Mouse (Mus musculus) embryonic facial prominence, embryonic 15.5 days (tissue): ENCODE data around the gene Fam53b. TPM values are rescaled to one million over a fixed set of nuclear protein-coding genes. Genes with fewer than 3 reads are reported as not detected.

Experiments used
- ATAC-seq: fragments of 200-750 bp; cut with Nextera tagmentation; 2 replicates; pipeline ENCODE4 v1.8.0; 2017; ENCODE audit warnings: low read depth, moderate TSS enrichment; ENCODE audit not compliant: insufficient number of reproducible peaks, low FRiP score, low TSS enrichment
- H3K27ac ChIP-seq: fragments of 300-500 bp; sonication (generic); replicated peaks from 2 replicates; pipeline ENCODE4 v1.5.1; 2015; ENCODE audit warnings: mild to moderate bottlenecking, inconsistent platforms
- H3K27me3 ChIP-seq: fragments of 300-500 bp; sonication (generic); 2 replicates; pipeline ENCODE4 v1.6.1; 2015; ENCODE audit warnings: inconsistent platforms
- H3K36me3 ChIP-seq: fragments of 300-500 bp; sonication (generic); 2 replicates; pipeline ENCODE4 v1.6.1; 2015; ENCODE audit warnings: mild to moderate bottlenecking, inconsistent platforms
- H3K4me1 ChIP-seq: fragments of 300-500 bp; sonication (generic); 2 replicates; pipeline ENCODE4 v1.6.1; 2015; ENCODE audit warnings: inconsistent platforms
- H3K4me2 ChIP-seq: fragments of 300-500 bp; sonication (generic); replicated peaks from 2 replicates; pipeline ENCODE4 v1.6.1; 2015; ENCODE audit warnings: mild to moderate bottlenecking, inconsistent platforms
- H3K4me3 ChIP-seq: fragments of 300-500 bp; sonication (generic); replicated peaks from 2 replicates; pipeline ENCODE4 v1.5.1; 2015; ENCODE audit warnings: mild to moderate bottlenecking, inconsistent platforms
- H3K9ac ChIP-seq: fragments of 300-500 bp; sonication (generic); 2 replicates; pipeline ENCODE4 v1.6.1; 2015; ENCODE audit warnings: inconsistent platforms
- H3K9me3 ChIP-seq: fragments of 300-500 bp; sonication (generic); replicated peaks from 2 replicates; pipeline ENCODE4 v1.6.1; 2016; ENCODE audit warnings: inconsistent platforms
- WGBS: fragments of 180-500 bp; shearing (Covaris S2); methylation state at CpG from one replicate; pipeline ENCODE4 v1.1.7; 2015; 5-methylcytosine and 5-hydroxymethylcytosine counted together
- polyA plus RNA-seq: library from polyadenylated mRNA; unstranded; fragments of >200 nt; fragmentation: Nextera tagmentation; extraction: Ambion mirVana; gene quantifications from 2 replicates; pipeline ENCODE4 v1.2.1, GENCODE M21; 2015

The Fam53b gene
- polyA plus RNA-seq, 1 experiment from 2014 or later = 22.5 TPM

DNA sequence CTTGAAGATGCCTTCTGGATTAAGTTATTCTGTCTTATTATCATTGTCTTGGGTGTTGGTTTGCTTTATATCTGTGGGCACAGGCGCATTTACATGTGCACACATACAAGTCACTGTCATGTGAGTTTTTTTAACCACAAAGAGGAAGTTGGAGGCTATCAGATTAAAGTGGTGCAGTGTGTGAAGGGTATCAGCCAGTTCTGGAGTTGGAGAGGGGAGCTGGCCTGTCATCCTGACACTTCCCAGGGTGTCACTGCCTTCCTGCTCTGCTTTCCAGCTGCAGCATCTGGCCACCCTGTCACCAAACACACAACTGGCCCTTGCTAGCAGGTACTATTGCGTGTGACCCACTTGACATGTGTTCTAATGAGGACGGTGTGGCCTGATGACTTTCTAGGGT, 127.2 kb downstream of the Fam53b start:
- Histone ChIP-seq H3K27me3 (no peaks in the 10 kb centered on the region), H3K4me2 (no peak overlapping the region), H3K27ac (no peak overlapping the region), H3K4me3 (no peak overlapping the region), H3K9me3 (no peaks in the 10 kb centered on the region), H3K9ac (no peak overlapping the region), H3K4me1 (peaks cover 13% of the 10 kb centered on the region), H3K36me3 (no peaks in the 10 kb centered on the region)
- no peak for ATAC-seq
- WGBS = 89% methylated on average over 3 of the region's 3 CpGs

DNA sequence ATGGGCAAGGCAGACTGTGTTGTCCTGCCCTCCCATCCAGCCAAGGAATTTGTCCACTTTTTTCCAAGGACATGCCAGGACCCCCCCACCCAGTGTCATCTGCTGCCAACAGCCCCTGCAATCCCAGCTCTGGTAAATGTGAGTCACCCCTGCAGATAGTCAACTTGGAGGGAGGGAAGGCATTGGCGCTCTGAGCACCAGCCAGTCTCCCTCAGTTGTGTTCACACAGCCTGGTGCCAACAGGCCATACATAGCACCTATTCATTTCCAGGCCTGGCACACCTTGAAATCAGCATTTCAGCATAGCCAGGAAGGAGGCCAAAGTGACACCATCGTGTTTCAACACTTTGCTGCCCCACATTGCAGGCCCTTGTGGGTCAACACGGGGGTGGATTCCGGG, 129.8 kb downstream of the Fam53b start:
- Histone ChIP-seq H3K9ac (no peak overlapping the region), H3K27me3 (no peaks in the 10 kb centered on the region), H3K36me3 (no peaks in the 10 kb centered on the region), H3K4me3 (no peak overlapping the region), H3K4me2 (no peak overlapping the region), H3K4me1 (peaks cover 13% of the 10 kb centered on the region), H3K27ac (no peak overlapping the region), H3K9me3 (no peaks in the 10 kb centered on the region)
- no peak for ATAC-seq
- WGBS = 84% methylated on average over 4 of the region's 4 CpGs

DNA sequence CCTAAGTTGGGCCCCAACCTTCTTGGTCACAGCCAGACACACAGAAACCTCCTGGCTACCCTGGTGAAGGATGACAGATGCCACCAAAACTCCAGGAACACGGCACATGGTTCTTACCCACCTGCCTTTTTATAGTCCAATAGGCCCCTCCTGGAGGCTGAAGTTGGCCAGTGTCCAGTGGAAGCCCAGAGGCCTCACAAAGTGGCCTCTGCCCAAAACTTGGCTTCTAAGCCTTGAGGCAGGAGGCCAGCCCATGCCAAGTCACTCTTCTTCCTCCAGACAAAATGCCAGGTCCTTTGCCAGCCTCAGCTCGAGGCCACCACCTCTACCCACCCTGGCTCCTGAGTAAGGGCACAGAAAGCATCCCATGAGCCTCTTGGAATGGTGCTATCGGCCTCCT, 130.8 kb downstream of the Fam53b start:
- no peaks in the 10 kb centered on the region for H3K9me3 ChIP-seq
- H3K4me1 ChIP-seq = peaks cover 4% of the 10 kb centered on the region; the same call in 1 of the 2 replicates
- H3K36me3 ChIP-seq = no peaks in the 10 kb centered on the region
- H3K4me3 ChIP-seq = no peak overlapping the region
- no peaks in the 10 kb centered on the region for H3K27me3 ChIP-seq
- no peak overlapping the region for H3K4me2 ChIP-seq
- WGBS = 80% methylated on average over 3 of the region's 3 CpGs
- no peak overlapping the region for H3K9ac ChIP-seq
- H3K27ac ChIP-seq = no peak overlapping the region
- ATAC-seq = no peak

DNA sequence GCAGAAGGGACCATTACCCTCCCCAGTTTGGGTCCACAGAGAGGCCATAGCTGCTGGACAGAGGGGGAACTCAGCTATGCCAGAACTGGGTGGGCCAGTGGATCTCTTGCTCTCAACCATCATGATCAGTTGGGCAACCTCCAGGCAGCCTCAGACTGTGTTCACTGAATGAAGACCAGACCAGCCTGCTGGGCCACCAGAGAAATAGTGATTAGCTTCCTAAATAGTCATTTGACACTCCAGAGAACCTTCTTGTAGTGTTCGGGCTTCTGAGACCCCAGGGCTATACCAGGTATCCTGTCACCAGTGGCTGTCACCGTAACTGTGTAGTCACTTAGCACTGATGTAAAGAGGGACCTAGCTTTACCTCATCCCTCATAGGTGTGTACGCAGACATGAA, 131.3 kb downstream of the Fam53b start:
- WGBS = 75% methylated on average over 3 of the region's 3 CpGs
- no peak overlapping the region for H3K9ac ChIP-seq
- H3K4me1 ChIP-seq = peaks cover under 1% of the 10 kb centered on the region; the same call in 1 of the 2 replicates
- H3K4me2 ChIP-seq = no peak overlapping the region
- H3K9me3 ChIP-seq = no peaks in the 10 kb centered on the region
- no peaks in the 10 kb centered on the region for H3K36me3 ChIP-seq
- no peak for ATAC-seq
- H3K4me3 ChIP-seq = no peak overlapping the region
- H3K27me3 ChIP-seq = no peaks in the 10 kb centered on the region
- no peak overlapping the region for H3K27ac ChIP-seq

DNA sequence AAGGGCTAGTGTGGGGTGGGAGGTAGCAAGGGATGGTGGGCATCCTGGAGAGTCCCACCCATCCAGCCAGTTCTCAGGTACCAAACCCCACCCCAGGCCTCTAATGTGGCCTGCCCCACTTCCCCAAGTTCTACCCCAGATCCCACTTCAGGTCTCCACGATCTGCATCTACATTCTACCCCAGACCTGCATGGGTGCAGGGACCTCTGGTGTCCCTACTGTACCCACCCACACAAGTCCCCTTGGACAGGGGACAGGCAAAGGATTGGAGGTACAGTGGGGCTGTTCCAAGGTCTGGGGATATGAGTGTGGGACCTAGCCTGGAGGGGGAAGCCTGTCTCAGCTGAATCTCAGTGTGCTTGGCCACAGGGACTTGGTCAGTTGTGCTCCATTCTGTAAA, 131.9 kb downstream of the Fam53b start:
- WGBS = 82% methylated on average over 1 of the region's 1 CpGs
- no peaks in the 10 kb centered on the region for H3K9me3 ChIP-seq
- no peak overlapping the region for H3K4me3 ChIP-seq
- H3K4me2 ChIP-seq = no peak overlapping the region
- H3K4me1 ChIP-seq = no peaks in the 10 kb centered on the region
- H3K36me3 ChIP-seq = no peaks in the 10 kb centered on the region
- no peak for ATAC-seq
- H3K27me3 ChIP-seq = no peaks in the 10 kb centered on the region
- no peak overlapping the region for H3K27ac ChIP-seq
- no peak overlapping the region for H3K9ac ChIP-seq

DNA sequence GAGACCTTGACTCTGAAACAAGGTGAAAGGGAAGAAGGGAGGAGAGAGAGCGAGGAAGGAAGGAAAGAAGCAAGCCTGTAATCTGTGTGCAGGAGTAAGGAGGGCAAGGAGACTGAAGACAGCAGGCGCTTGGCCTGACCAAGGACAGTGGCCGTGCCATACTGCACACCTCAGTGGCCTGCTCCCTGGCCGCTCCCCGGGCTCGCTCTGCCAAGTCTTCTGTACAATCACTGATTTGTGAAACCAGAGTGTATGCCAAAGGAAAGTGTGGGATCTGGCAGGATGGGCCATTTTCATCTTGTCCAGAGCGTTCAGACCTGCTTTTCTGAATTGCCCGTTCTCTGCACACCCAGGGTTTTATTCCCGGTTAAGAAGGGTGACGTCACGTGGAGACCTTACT, 132.4 kb downstream of the Fam53b start:
- ATAC-seq = no peak

DNA sequence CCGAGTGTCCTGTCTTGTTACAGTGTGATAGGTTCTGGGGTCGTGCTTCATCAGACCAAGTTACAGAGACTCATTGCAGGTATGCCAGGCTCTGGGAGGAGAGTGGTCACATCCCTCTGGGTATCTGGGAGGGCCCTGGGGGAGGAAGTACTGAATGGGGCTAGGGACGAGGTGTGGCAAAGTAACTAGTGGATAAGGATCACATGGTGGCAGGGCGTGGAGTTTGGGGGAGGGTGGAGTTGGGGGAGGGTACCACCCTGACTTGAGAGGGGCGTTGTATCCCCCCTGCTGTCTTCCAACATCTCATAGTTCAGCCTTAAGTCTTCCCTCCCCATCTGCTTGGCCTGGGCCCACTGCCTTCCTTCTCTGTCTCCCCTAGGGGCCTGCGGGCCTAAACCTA, 134.1 kb downstream of the Fam53b start:
- Histone ChIP-seq H3K9me3 (no peaks in the 10 kb centered on the region), H3K4me2 (no peak overlapping the region), H3K36me3 (no peaks in the 10 kb centered on the region), H3K4me1 (peaks cover 2% of the 10 kb centered on the region; the same call in 1 of the 2 replicates), H3K27me3 (no peaks in the 10 kb centered on the region), H3K9ac (no peak overlapping the region), H3K4me3 (no peak overlapping the region), H3K27ac (no peak overlapping the region)
- no peak for ATAC-seq
- WGBS = 75% methylated on average over 6 of the region's 6 CpGs

More for the DNA sequence above, 132.4 kb downstream of the Fam53b start:
- no peak overlapping the region for H3K4me3 ChIP-seq
- no peaks in the 10 kb centered on the region for H3K27me3 ChIP-seq
- H3K27ac ChIP-seq = no peak overlapping the region
- no peaks in the 10 kb centered on the region for H3K36me3 ChIP-seq
- no peak overlapping the region for H3K9ac ChIP-seq
- H3K9me3 ChIP-seq = no peaks in the 10 kb centered on the region
- H3K4me2 ChIP-seq = no peak overlapping the region
- no peaks in the 10 kb centered on the region for H3K4me1 ChIP-seq
- 86% methylated on average over 11 of the region's 11 CpGs for WGBS

DNA sequence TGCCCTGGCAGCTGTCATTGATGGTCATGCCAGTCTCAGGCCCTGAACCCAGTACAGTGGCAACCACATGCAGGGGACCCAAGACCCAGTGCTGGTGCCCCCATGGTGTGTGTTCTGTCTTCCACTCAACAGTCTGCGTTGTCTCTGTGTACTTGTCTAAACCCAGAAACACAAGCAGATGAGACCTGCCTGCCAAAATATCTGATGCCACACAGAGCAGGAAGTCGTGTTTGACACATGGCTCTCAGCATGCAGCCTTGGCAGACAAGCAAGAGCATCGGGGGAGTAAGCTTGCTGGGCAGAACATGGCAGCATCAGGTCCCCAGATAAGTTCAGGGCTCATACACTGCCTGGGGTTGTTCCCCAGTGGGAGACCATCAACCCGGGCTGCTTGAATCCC, 134.6 kb downstream of the Fam53b start:
- Histone ChIP-seq H3K4me1 (peaks cover 6% of the 10 kb centered on the region), H3K4me2 (no peak overlapping the region), H3K4me3 (no peak overlapping the region), H3K27ac (no peak overlapping the region), H3K27me3 (no peaks in the 10 kb centered on the region), H3K36me3 (no peaks in the 10 kb centered on the region), H3K9ac (no peak overlapping the region), H3K9me3 (no peaks in the 10 kb centered on the region)
- 50% methylated on average over 4 of the region's 4 CpGs for WGBS
- ATAC-seq = no peak

DNA sequence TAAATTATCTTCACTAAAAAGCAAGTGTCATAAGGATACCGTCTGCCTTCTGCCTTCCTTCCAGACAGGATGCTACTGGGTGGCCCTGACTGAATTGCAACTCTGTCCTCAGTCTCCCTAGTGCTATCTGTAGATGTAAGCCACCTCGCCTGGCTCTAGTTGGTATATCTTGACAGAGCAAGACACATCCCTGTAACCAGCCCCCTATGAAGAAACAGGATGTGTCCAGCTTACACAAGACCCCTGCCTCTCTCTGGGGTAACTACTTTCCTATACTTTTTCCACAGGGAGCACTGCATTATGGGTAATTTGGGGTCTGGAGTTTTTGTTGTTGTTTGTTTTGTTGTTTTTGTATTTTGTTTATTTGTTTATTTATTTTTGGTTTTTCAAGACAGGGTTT, 137.8 kb downstream of the Fam53b start:
- Histone ChIP-seq H3K9ac (no peak overlapping the region), H3K4me1 (peaks cover 17% of the 10 kb centered on the region), H3K4me3 (no peak overlapping the region), H3K4me2 (no peak overlapping the region), H3K27me3 (no peaks in the 10 kb centered on the region), H3K9me3 (no peaks in the 10 kb centered on the region), H3K36me3 (no peaks in the 10 kb centered on the region), H3K27ac (no peak overlapping the region)
- no peak for ATAC-seq
- 82% methylated on average over 2 of the region's 2 CpGs for WGBS

DNA sequence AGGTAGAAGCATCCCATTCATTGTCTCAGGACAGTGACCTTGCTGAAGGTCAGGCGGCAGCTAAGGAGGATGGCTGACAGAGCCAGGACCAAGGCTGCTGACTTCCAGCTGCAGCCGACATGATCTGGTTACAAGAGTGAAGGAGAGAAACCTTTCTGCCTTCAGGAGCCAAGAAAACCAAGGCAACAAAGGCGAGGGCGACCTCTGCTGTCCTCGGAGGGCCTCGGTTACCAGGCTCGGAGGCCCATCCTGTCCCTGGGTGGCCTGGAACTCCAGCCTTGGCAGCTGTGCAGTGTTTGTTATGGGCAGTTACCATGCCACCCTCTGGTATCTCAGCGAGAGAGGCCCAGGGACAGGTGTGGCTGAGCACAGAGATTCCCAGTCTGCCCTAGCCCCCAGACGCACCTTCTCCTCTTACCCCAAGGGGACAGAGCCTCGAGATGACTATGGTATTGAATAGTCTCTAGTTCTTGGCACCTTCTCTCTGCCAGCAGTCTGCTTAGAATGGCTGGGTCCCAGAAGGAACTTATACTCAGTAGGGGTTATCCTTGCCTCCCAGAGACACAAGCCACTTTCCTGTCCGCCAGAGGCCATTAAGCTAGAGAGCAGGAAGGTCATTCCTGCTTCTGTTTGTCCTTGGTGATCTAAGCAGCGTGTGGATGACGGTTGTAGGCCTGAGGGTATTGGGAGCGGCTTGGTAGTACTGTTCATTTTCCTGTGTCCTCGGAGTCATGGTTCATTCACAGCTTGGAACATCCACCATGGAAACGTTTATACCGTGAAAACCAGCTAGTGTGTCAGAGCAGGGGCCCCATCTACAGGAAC, 139.5 kb downstream of the Fam53b start:
- Histone ChIP-seq H3K9me3 (no peaks in the 10 kb centered on the region), H3K4me2 (no peak overlapping the region), H3K4me1 (peaks cover 17% of the 10 kb centered on the region), H3K27me3 (no peaks in the 10 kb centered on the region), H3K4me3 (no peak overlapping the region), H3K9ac (no peak overlapping the region), H3K27ac (peak overlapping the region; percentile 7; the same call in 1 of the 2 replicates), H3K36me3 (no peaks in the 10 kb centered on the region)
- ATAC-seq = peak; percentile 74
- WGBS = 39% methylated on average over 17 of the region's 17 CpGs

DNA sequence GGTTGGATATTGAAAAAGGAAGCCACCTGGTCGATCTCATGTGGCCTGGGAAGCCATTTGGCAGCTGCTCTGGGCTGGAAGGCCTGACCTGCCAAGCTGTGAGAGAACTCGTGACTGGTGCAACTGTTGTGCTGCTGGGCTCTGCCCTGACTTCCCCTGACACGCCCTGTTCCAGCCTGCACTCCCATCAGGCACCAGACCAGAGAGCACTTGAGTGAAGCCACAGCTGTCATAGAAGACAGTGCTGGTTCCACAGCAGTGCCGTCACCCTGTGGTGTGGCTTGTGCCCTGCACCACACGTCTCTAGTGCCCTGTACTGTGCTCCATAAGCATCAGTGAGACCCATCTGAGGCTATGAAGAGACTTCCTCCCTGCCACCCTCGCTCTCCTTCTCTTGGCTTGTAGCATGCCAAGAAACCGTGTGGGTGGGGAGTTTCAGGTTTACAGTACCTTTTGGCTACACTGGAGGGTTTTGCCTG, 141.2 kb downstream of the Fam53b start:
- no peaks in the 10 kb centered on the region for H3K9me3 ChIP-seq
- H3K9ac ChIP-seq = no peak overlapping the region
- WGBS = 57% methylated on average over 7 of the region's 7 CpGs
- ATAC-seq = peak; percentile 52; the same call in 1 of the 2 replicates
- peak overlapping the region; percentile 22; the same call in 1 of the 2 replicates for H3K27ac ChIP-seq
- no peaks in the 10 kb centered on the region for H3K36me3 ChIP-seq
- peaks cover 17% of the 10 kb centered on the region for H3K4me1 ChIP-seq
- no peaks in the 10 kb centered on the region for H3K27me3 ChIP-seq
- no peak overlapping the region for H3K4me3 ChIP-seq
- H3K4me2 ChIP-seq = no peak overlapping the region

DNA sequence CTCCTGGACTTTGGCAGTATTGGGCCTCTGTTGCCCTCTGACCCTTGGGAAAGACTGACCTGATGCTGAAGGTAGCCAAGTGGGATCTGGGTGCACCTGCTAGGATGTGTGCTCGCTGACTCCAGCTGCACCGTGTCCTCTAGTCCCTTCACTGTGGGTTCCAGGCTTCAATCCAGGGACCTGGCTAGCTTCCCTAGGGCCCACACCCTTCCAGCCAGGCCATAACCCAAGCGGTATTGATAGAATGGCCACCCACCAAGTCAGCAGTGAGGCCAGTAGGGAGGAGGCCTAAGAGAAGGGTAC, 142.9 kb downstream of the Fam53b start:
- peaks cover 17% of the 10 kb centered on the region for H3K4me1 ChIP-seq
- no peak overlapping the region for H3K27ac ChIP-seq
- H3K36me3 ChIP-seq = no peaks in the 10 kb centered on the region
- 92% methylated on average over 3 of the region's 3 CpGs for WGBS
- ATAC-seq = no peak
- H3K9ac ChIP-seq = no peak overlapping the region
- H3K9me3 ChIP-seq = no peaks in the 10 kb centered on the region
- H3K4me2 ChIP-seq = no peak overlapping the region
- H3K4me3 ChIP-seq = no peak overlapping the region
- H3K27me3 ChIP-seq = no peaks in the 10 kb centered on the region
